12 mouse cellular contexts compared by ENCODE assay signal in genomic region chr1:91080423-91080749, GRCm38 (mm10).
A peak's percentile ranks its signal among the peaks of the same experiment; 100 is the strongest.
DNase-seq lines count a peak whose midpoint lies in the region; ATAC-seq and TF ChIP-seq lines count a peak whose summit lies in the region.
"Had no signal": no experiment of that assay in that cellular context is flagged by ENCODE, and none has a peak within 500 bp of the region (broad histone marks: within the 10 kb centered on the region; RNA-seq: fewer than 3 reads in every experiment).

No protein-coding gene starts in this region.

- no peaks in the 10 kb centered on the region for H3K9me3 ChIP-seq in kidney, embryonic 16.5 days (ENCODE audit: low read length)
- H3K9me3 ChIP-seq in embryonic facial prominence, embryonic 12.5 days = no peaks in the 10 kb centered on the region
- H3K9me3 ChIP-seq in liver, embryonic 16.5 days (replicated peaks; ENCODE audit: control insufficient read depth, low read length) = no peaks in the 10 kb centered on the region
- no peaks in the 10 kb centered on the region for H3K9me3 ChIP-seq in forebrain, postnatal 0 days (ENCODE audit: low read length)
- no peaks in the 10 kb centered on the region for H3K9me3 ChIP-seq in forebrain, embryonic 16.5 days (ENCODE audit: control insufficient read depth, low read length)
- H3K9me3 ChIP-seq: lung, embryonic 15.5 days had no signal

- no peak overlapping the region for H3K4me2 ChIP-seq in kidney, embryonic 16.5 days (replicated peaks; ENCODE audit: low read depth, low read length)
- H3K4me2 ChIP-seq in embryonic facial prominence, embryonic 12.5 days (replicated peaks) = no peak overlapping the region
- H3K4me2 ChIP-seq in liver, embryonic 16.5 days (ENCODE audit: low read depth, low read length) = no peak overlapping the region
- no peak overlapping the region for H3K4me2 ChIP-seq in forebrain, postnatal 0 days (ENCODE audit: low read depth)
- no peak overlapping the region for H3K4me2 ChIP-seq in forebrain, embryonic 16.5 days (ENCODE audit: low read length)
- H3K4me2 ChIP-seq: lung, embryonic 15.5 days had no signal

- TF ChIP-seq CTCF in forebrain, postnatal 0 days (IDR thresholded peaks at IDR 0.05; ENCODE audit: low read depth) = no peak

- H3K4me1 ChIP-seq in kidney, embryonic 16.5 days (ENCODE audit: insufficient read depth, low read length) = peaks cover 42% of the 10 kb centered on the region
- H3K4me1 ChIP-seq in embryonic facial prominence, embryonic 12.5 days = peaks cover 34% of the 10 kb centered on the region
- H3K4me1 ChIP-seq in liver, embryonic 16.5 days (ENCODE audit: control insufficient read depth, low read depth, low read length) = peaks cover 4% of the 10 kb centered on the region; the same call in 1 of the 2 replicates
- H3K4me1 ChIP-seq in forebrain, postnatal 0 days (ENCODE audit: insufficient read depth) = no peaks in the 10 kb centered on the region
- H3K4me1 ChIP-seq in forebrain, embryonic 16.5 days (replicated peaks; ENCODE audit: control insufficient read depth, insufficient read depth, low read length) = no peaks in the 10 kb centered on the region

- no peaks in the 10 kb centered on the region for H3K27me3 ChIP-seq in kidney, embryonic 16.5 days (ENCODE audit: insufficient read depth, low read length)
- H3K27me3 ChIP-seq in embryonic facial prominence, embryonic 12.5 days = no peaks in the 10 kb centered on the region
- H3K27me3 ChIP-seq in liver, embryonic 16.5 days (ENCODE audit: control insufficient read depth, insufficient read depth, low read depth, low read length) = no peaks in the 10 kb centered on the region
- no peaks in the 10 kb centered on the region for H3K27me3 ChIP-seq in forebrain, postnatal 0 days (ENCODE audit: insufficient read depth, low read length)
- no peaks in the 10 kb centered on the region for H3K27me3 ChIP-seq in forebrain, embryonic 16.5 days (replicated peaks; ENCODE audit: control insufficient read depth, insufficient read depth, low read length)
- H3K27me3 ChIP-seq: lung, embryonic 15.5 days; Patski had no signal

- ATAC-seq in kidney, embryonic 16.5 days (ENCODE audit: low FRiP score, low TSS enrichment) = peak; percentile 46; the same call in 1 of the 2 replicates
- ATAC-seq in embryonic facial prominence, embryonic 12.5 days (ENCODE audit: insufficient number of reproducible peaks, insufficient read depth, low FRiP score, low TSS enrichment) = no peak
- peak; percentile 76 for ATAC-seq in liver, embryonic 16.5 days (ENCODE audit: low read depth)
- no peak for ATAC-seq in forebrain, postnatal 0 days
- no peak for ATAC-seq in forebrain, embryonic 16.5 days
- ATAC-seq: Patski had no signal

- no peak overlapping the region for H3K9ac ChIP-seq in kidney, embryonic 16.5 days (replicated peaks; ENCODE audit: low read length)
- H3K9ac ChIP-seq in embryonic facial prominence, embryonic 12.5 days = no peak overlapping the region
- no peak overlapping the region for H3K9ac ChIP-seq in liver, embryonic 16.5 days (ENCODE audit: low read depth, low read length)
- no peak overlapping the region for H3K9ac ChIP-seq in forebrain, postnatal 0 days
- H3K9ac ChIP-seq in forebrain, embryonic 16.5 days (replicated peaks; ENCODE audit: low read depth, low read length) = no peak overlapping the region
- H3K9ac ChIP-seq: lung, embryonic 15.5 days had no signal

- no peak for DNase-seq in kidney, adult 18-20 months
- DNase-seq in skeletal muscle tissue, adult 2 months (ENCODE audit: low read depth, low spot score) = peak; percentile 50
- DNase-seq in urinary bladder, postnatal 10 days (ENCODE audit: low spot score) = no peak
- no peak for DNase-seq in forebrain, postnatal 0 days
- DNase-seq: cerebellum, postnatal 10 days; gastrocnemius, postnatal 25 days had no signal

- no peak overlapping the region for H3K4me3 ChIP-seq in kidney, embryonic 16.5 days (ENCODE audit: low read length)
- no peak overlapping the region for H3K4me3 ChIP-seq in embryonic facial prominence, embryonic 12.5 days
- no peak overlapping the region for H3K4me3 ChIP-seq in liver, embryonic 16.5 days (ENCODE audit: low read depth, low read length)
- H3K4me3 ChIP-seq in forebrain, postnatal 0 days (ENCODE audit: low read depth, low read length) = no peak overlapping the region
- no peak overlapping the region for H3K4me3 ChIP-seq in forebrain, embryonic 16.5 days (replicated peaks; ENCODE audit: low read length)
- H3K4me3 ChIP-seq: lung, embryonic 15.5 days had no signal

- H3K36me3 ChIP-seq in kidney, embryonic 16.5 days (ENCODE audit: insufficient read depth, low read length) = no peaks in the 10 kb centered on the region
- H3K36me3 ChIP-seq in embryonic facial prominence, embryonic 12.5 days = no peaks in the 10 kb centered on the region
- no peaks in the 10 kb centered on the region for H3K36me3 ChIP-seq in liver, embryonic 16.5 days (ENCODE audit: control insufficient read depth, insufficient read depth)
- H3K36me3 ChIP-seq in forebrain, postnatal 0 days (ENCODE audit: insufficient read depth) = peaks cover 6% of the 10 kb centered on the region; the same call in 1 of the 2 replicates
- no peaks in the 10 kb centered on the region for H3K36me3 ChIP-seq in forebrain, embryonic 16.5 days (ENCODE audit: control insufficient read depth, insufficient read depth)
- H3K36me3 ChIP-seq: lung, embryonic 15.5 days had no signal

- 51% methylated on average over 7 of the region's 7 CpGs for WGBS in kidney, embryonic 16.5 days
- 86% methylated on average over 7 of the region's 7 CpGs for WGBS in embryonic facial prominence, embryonic 12.5 days
- WGBS in liver, embryonic 16.5 days (ENCODE audit: insufficient replicate concordance) = 29% methylated on average over 7 of the region's 7 CpGs
- 90% methylated on average over 7 of the region's 7 CpGs for WGBS in forebrain, postnatal 0 days
- WGBS in forebrain, embryonic 16.5 days = 87% methylated on average over 7 of the region's 7 CpGs

- no peak overlapping the region for H3K27ac ChIP-seq in kidney, embryonic 16.5 days (ENCODE audit: low read length)
- 0 out of 2 replicates have a peak overlapping the region, but pooled peaks have one; percentile 3 for H3K27ac ChIP-seq in embryonic facial prominence, embryonic 12.5 days
- H3K27ac ChIP-seq in liver, embryonic 16.5 days (ENCODE audit: low read length) = no peak overlapping the region
- H3K27ac ChIP-seq in forebrain, postnatal 0 days (ENCODE audit: low read depth, low read length) = no peak overlapping the region
- no peak overlapping the region for H3K27ac ChIP-seq in forebrain, embryonic 16.5 days (ENCODE audit: low read length)
- H3K27ac ChIP-seq: lung, embryonic 15.5 days had no signal

Comparison
In these comparisons a context has a peak if more than half of its experiments do, and no peak if none do; other contexts are left out.
1. ATAC-seq: peak in kidney, embryonic 16.5 days (single experiment) and liver, embryonic 16.5 days (single experiment); none in embryonic facial prominence, embryonic 12.5 days (single experiment), forebrain, postnatal 0 days (single experiment) and forebrain, embryonic 16.5 days (single experiment).